ENCODE assay signal across 9 mouse cellular contexts in genomic region chr10:19491513-19492380, GRCm38 (mm10).
DNase-seq lines count a peak whose midpoint lies in the region; TF ChIP-seq lines count a peak whose summit lies in the region.
"Had no signal": no experiment of that assay in that cellular context is flagged by ENCODE, and none has a peak within 500 bp of the region (broad histone marks: within the 10 kb centered on the region; RNA-seq: fewer than 3 reads in every experiment).

No protein-coding gene starts in this region.

- TF ChIP-seq EP300 in MEL (IDR thresholded peaks at IDR 0.05; ENCODE audit: low read depth in 1 of 2, low read length in 2 of 2), result no peak

- no peak overlapping the region for H3K9ac ChIP-seq in MEL (ENCODE audit: control insufficient read depth, low read depth, low read length, poor library complexity, severe bottlenecking)
- H3K9ac ChIP-seq: liver, embryonic 13.5 days had no signal

- no peak overlapping the region for H3K4me3 ChIP-seq in heart, embryonic 10.5 days
- H3K4me3 ChIP-seq in MEL (ENCODE audit: control insufficient read depth in 1 of 2, insufficient read depth in 1 of 2, low read depth in 2 of 2, low read length in 2 of 2), result no peak overlapping the region
- H3K4me3 ChIP-seq in left cerebral cortex, adult 2 months, result no peak overlapping the region
- H3K4me3 ChIP-seq: liver, embryonic 13.5 days had no signal

- no peaks in the 10 kb centered on the region for H3K36me3 ChIP-seq in heart, embryonic 10.5 days
- no peaks in the 10 kb centered on the region for H3K36me3 ChIP-seq in MEL (ENCODE audit: control insufficient read depth in 1 of 2, insufficient read depth in 2 of 2, low read length in 2 of 2)
- H3K36me3 ChIP-seq: liver, embryonic 13.5 days had no signal

- H3K27me3 ChIP-seq in heart, embryonic 10.5 days (ENCODE audit: insufficient read depth, poor library complexity, severe bottlenecking), result no peaks in the 10 kb centered on the region
- H3K27me3 ChIP-seq in MEL (ENCODE audit: control insufficient read depth in 1 of 2, insufficient read depth in 2 of 2, low read length in 2 of 2), result peaks cover 0 to 1% of the 10 kb centered on the region in 2 experiments; a peak in 3 of 4 replicates
- H3K27me3 ChIP-seq: liver, embryonic 13.5 days had no signal

- no peak overlapping the region for H3K27ac ChIP-seq in heart, embryonic 10.5 days
- H3K27ac ChIP-seq in MEL (ENCODE audit: control insufficient read depth, low read depth, low read length), result no peak overlapping the region
- H3K27ac ChIP-seq in left cerebral cortex, adult 2 months, result no peak overlapping the region
- H3K27ac ChIP-seq: liver, embryonic 13.5 days had no signal

- peak; percentile 78 for DNase-seq in heart, adult 8-10 months (ENCODE audit: low spot score)
- DNase-seq in heart, embryonic 10.5 days (ENCODE audit: low spot score), result no peak
- DNase-seq in MEL (ENCODE audit: low read depth, low spot score), result peak; percentile 28
- peak; percentile 14 for DNase-seq in cerebellum, adult 11-12 months
- peak; percentile 88 for DNase-seq in gastrocnemius, postnatal 10 days
- peak; percentile 49 to 64 for DNase-seq in left cerebral cortex, adult 2 months (ENCODE audit: extremely low spot score in 1 of 2, low spot score in 2 of 2)
- peak; percentile 75 to 78 for DNase-seq in natural killer cell, adult 2 months (ENCODE audit: low spot score in 2 of 2)
- peak; percentile 40 to 63 for DNase-seq in thymus, adult 18-20 months
- DNase-seq: liver, embryonic 13.5 days had no signal

- TF ChIP-seq POLR2A in MEL (IDR thresholded peaks at IDR 0.05; ENCODE audit: control insufficient read depth in 1 of 2, insufficient read depth in 1 of 2, low read depth in 1 of 2, low read length in 2 of 2, poor library complexity in 1 of 2), result no peak

- intact Hi-C loops in left cerebral cortex, adult 2 months (cut with DNase I), result loop anchor here (1.0 to 5.0 kb wide), 4 partner anchors 27 to 416 kb away; partner anchors contain the start of gene Pex7

- H3K79me2 ChIP-seq in MEL (ENCODE audit: control insufficient read depth, insufficient read depth, low read length, poor library complexity), result no peaks in the 10 kb centered on the region

- TF ChIP-seq CTCF in MEL (IDR thresholded peaks at IDR 0.05 in 2 of 3, conservative IDR thresholded peaks at IDR 0.05 in 1 of 3; ENCODE audit: control insufficient read depth in 1 of 3, insufficient read depth in 1 of 3, low read depth in 2 of 3, low read length in 3 of 3, poor library complexity in 1 of 3, severe bottlenecking in 1 of 3), result peak; percentile 36 to 81 (median 67); a peak in 5 of 6 replicates
- peak; percentile 64 for TF ChIP-seq CTCF in left cerebral cortex, adult 2 months (IDR thresholded peaks at IDR 0.05)

- TF ChIP-seq RAD21 in MEL (IDR thresholded peaks at IDR 0.05; ENCODE audit: low read depth, low read length), result peak; percentile 63

- H3K4me1 ChIP-seq in heart, embryonic 10.5 days, result peaks cover 6% of the 10 kb centered on the region; the same call in 1 of the 2 replicates
- H3K4me1 ChIP-seq in MEL (ENCODE audit: control insufficient read depth in 1 of 2, insufficient read depth in 2 of 2, low read length in 2 of 2), result no peaks in the 10 kb centered on the region

- no peaks in the 10 kb centered on the region for H3K9me3 ChIP-seq in heart, embryonic 10.5 days
- H3K9me3 ChIP-seq in MEL (replicated peaks; ENCODE audit: insufficient read depth, low read length), result no peaks in the 10 kb centered on the region
- H3K9me3 ChIP-seq: liver, embryonic 13.5 days had no signal

- WGBS in heart, embryonic 10.5 days, result 58% methylated on average over 21 of the region's 21 CpGs

TF ChIP-seq in MEL, 35 proteins besides CTCF, POLR2A, EP300 and RAD21:
- peak; percentile 61; the same call in 1 of the 2 replicates for TF ChIP-seq ZC3H11A (IDR thresholded peaks at IDR 0.05; ENCODE audit: low read depth, low read length)
- no peak for TF ChIP-seq ZNF384 (IDR thresholded peaks at IDR 0.05; ENCODE audit: low read depth, low read length)
- peak; percentile 75 for TF ChIP-seq SMC3 (IDR thresholded peaks at IDR 0.05; ENCODE audit: low read depth, low read length)
